Mouse (Mus musculus): ENCODE data around the gene Drc3.

GRCm38 (mm10) chr11:60321438-60321837, 31.7 kb upstream of the Drc3 start:
- no peak for TF ChIP-seq CTCF (IDR thresholded peaks at IDR 0.05; ENCODE audit: control insufficient read depth, insufficient read depth, insufficient read length)
- TF ChIP-seq FOSL1 (IDR thresholded peaks at IDR 0.05; ENCODE audit: insufficient read depth, low read length, poor library complexity, severe bottlenecking), result no peak
- no peak for TF ChIP-seq USF1 (IDR thresholded peaks at IDR 0.05; ENCODE audit: low read depth)
- TF ChIP-seq MAX (IDR thresholded peaks at IDR 0.05), result no peak
- TF ChIP-seq MYOG (IDR thresholded peaks at IDR 0.05; ENCODE audit: control insufficient read depth, extremely low read depth, insufficient read length), result no peak
- no peak for TF ChIP-seq CEBPB (IDR thresholded peaks at IDR 0.05; ENCODE audit: low read depth)
- no peak for TF ChIP-seq MYOD1 (IDR thresholded peaks at IDR 0.05; ENCODE audit: control insufficient read depth, insufficient read length, low read depth)

Data from C2C12 (cell line).